14 mouse cellular contexts compared by ENCODE assay signal in the genomic region with DNA sequence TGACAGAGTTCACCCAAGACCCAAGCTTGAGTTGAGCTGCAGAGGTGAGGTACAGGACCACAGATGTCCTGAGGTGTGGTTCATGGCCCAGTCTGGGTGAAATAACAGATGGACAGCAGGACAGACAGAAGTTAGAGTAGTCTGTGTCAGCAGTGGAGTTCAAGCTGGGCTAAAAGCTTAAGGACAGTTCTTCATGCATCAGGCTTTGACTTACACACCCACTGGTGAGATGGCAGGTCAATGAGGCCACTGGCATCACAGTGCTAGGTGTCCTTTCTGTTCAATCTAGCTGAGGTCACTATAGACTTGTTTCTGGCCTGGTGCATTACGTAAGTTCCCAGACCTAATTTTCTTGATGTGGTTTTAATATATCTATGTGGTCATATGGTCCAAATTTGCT.
"Had no signal": no experiment of that assay in that cellular context is flagged by ENCODE, and none has a peak within 500 bp of the region (broad histone marks: within the 10 kb centered on the region; RNA-seq: fewer than 3 reads in every experiment).

No protein-coding gene starts in this region.

- H3K4me1 ChIP-seq: midbrain, embryonic 13.5 days had no signal

- H3K27ac ChIP-seq: kidney, postnatal 0 days; layer of hippocampus, adult 2 months; limb, embryonic 10.5 days; midbrain, embryonic 13.5 days; neural tube, embryonic 12.5 days; stomach, postnatal 0 days had no signal

- H3K9me3 ChIP-seq: limb, embryonic 10.5 days; midbrain, embryonic 13.5 days; neural tube, embryonic 12.5 days had no signal

- H3K4me3 ChIP-seq: layer of hippocampus, adult 2 months; limb, embryonic 10.5 days; midbrain, embryonic 13.5 days; myocyte; neural tube, embryonic 12.5 days had no signal

- H3K4me2 ChIP-seq: midbrain, embryonic 13.5 days; neural tube, embryonic 12.5 days had no signal

- H3K36me3 ChIP-seq: limb, embryonic 10.5 days; midbrain, embryonic 13.5 days; neural tube, embryonic 12.5 days had no signal

- DNase-seq: kidney, adult 11 months; kidney, adult 9 months; kidney, postnatal 4 days; lung, adult 2 months; lung, postnatal 36 days; retina, postnatal 1 day had no signal

- H3K9ac ChIP-seq: midbrain, embryonic 13.5 days; neural tube, embryonic 12.5 days had no signal

- ATAC-seq: lung, postnatal 0 days; midbrain, embryonic 13.5 days had no signal

- H3K27me3 ChIP-seq: midbrain, embryonic 13.5 days; neural tube, embryonic 12.5 days had no signal
